Mouse (Mus musculus): Measurements from ENCODE around the gene Atp5s. TPM values are rescaled to one million over a fixed set of nuclear protein-coding genes. Genes with fewer than 3 reads are reported as not detected.

Gene Atp5s
- total and polyA plus RNA-seq, 3 experiments = 8.2 to 66.9 (median 15.9) TPM

DNA sequence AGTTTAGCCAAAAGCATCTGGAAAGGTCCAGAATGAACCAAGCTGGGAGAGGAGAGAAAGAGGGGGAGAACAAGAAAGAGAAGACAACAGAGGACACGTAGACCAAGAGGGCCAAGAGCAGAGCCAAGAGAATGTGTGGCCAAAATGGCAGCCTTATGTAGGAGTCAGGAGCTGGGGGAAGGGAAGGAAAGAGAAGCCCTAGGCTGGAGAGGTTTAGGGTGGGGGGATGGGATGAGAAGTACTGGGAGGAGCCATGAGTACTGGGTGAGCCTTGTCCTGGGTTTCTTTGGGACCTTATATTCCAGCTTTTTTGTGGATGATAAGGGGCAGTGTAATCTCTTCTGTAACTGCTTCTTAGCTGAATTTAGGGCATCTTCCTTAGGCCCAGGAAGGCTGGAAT lies 4.5 kb downstream of the Atp5s start:
- ATAC-seq (ENCODE audit: extremely low read depth, insufficient number of reproducible peaks, low FRiP score, poor library complexity, severe bottlenecking) (no peak), DNase-seq (ENCODE audit: low spot score) (no peak)
- Histone ChIP-seq H3K4me3 (ENCODE audit: low read depth, low read length) (no peak overlapping the region), H3K4me1 (ENCODE audit: insufficient read depth, low read depth, low read length) (peaks cover 26% of the 10 kb centered on the region), H3K27me3 (ENCODE audit: insufficient read depth, low read length) (no peaks in the 10 kb centered on the region), H3K9me3 (replicated peaks) (no peaks in the 10 kb centered on the region), H3K36me3 (replicated peaks) (peaks cover 32% of the 10 kb centered on the region)
- TF ChIP-seq GATA1 (IDR thresholded peaks at IDR 0.05; ENCODE audit: borderline replicate concordance, low read length) (no peak), TAL1 (conservative IDR thresholded peaks at IDR 0.05; ENCODE audit: low read depth, low read length) (no peak), GATA2 (IDR thresholded peaks at IDR 0.05; ENCODE audit: borderline replicate concordance, low read depth, low read length) (no peak), CTCF (IDR thresholded peaks at IDR 0.05; ENCODE audit: low read depth, low read length) (no peak), POLR2AphosphoS5 (IDR thresholded peaks at IDR 0.05; ENCODE audit: insufficient replicate concordance, low read depth, low read length) (no peak)

DNA sequence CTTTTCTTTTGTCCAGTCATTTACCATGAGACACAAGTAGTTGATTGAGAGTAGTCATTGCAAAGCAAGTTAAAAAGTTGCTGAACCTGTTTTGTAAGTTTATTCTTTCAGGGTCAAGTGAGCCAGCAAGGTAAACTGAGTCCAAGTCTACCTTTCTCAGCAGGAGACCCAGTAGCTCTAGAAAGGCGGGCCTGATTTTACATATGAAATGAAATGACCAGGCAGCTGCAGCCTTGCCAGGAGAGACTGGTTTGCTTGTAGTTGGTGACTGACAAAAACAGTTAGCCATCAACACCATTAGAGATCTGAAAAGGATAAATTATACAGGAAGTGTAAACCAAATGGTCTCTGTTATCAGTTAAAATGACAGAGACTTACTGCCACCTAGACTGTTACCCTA lies 5.6 kb downstream of the Atp5s start:
- ATAC-seq (ENCODE audit: extremely low read depth, insufficient number of reproducible peaks, low FRiP score, poor library complexity, severe bottlenecking) (no peak), DNase-seq (ENCODE audit: low spot score) (no peak)
- no peak for TF ChIP-seq TAL1 (conservative IDR thresholded peaks at IDR 0.05; ENCODE audit: low read depth, low read length)
- TF ChIP-seq GATA1 (IDR thresholded peaks at IDR 0.05; ENCODE audit: borderline replicate concordance, low read length) = no peak
- TF ChIP-seq GATA2 (IDR thresholded peaks at IDR 0.05; ENCODE audit: borderline replicate concordance, low read depth, low read length) = no peak
- TF ChIP-seq CTCF (IDR thresholded peaks at IDR 0.05; ENCODE audit: low read depth, low read length) = no peak
- TF ChIP-seq POLR2AphosphoS5 (IDR thresholded peaks at IDR 0.05; ENCODE audit: insufficient replicate concordance, low read depth, low read length) = no peak
- Histone ChIP-seq H3K4me3 (ENCODE audit: low read depth, low read length) (no peak overlapping the region), H3K4me1 (ENCODE audit: insufficient read depth, low read depth, low read length) (peaks cover 20% of the 10 kb centered on the region), H3K9me3 (replicated peaks) (no peaks in the 10 kb centered on the region), H3K36me3 (replicated peaks) (peaks cover 37% of the 10 kb centered on the region), H3K27me3 (ENCODE audit: insufficient read depth, low read length) (no peaks in the 10 kb centered on the region)

DNA sequence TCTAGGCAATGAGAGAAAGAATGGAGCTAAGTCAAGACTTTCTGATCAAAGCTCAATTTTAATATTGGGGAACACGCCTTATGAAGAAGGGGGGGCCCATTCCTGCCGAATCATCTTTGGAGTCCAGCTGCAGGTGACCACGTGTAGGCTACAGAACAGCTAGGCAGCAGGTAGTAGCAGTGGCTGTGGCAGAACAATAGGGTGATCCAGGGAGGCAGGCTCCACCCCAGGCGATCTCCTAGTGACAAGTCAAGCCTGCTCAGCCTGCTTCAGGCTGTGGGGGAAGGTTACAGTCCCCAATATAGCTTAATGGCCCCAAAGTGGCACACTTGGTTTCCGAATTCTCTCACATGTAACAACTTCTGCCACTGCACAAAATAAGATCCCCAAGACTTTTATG lies 7.5 kb downstream of the Atp5s start:
- no peak for DNase-seq (ENCODE audit: low spot score)
- Histone ChIP-seq H3K27me3 (ENCODE audit: insufficient read depth, low read length) (no peaks in the 10 kb centered on the region), H3K36me3 (replicated peaks) (peaks cover 35% of the 10 kb centered on the region), H3K9me3 (replicated peaks) (no peaks in the 10 kb centered on the region), H3K4me3 (ENCODE audit: low read depth, low read length) (no peak overlapping the region), H3K4me1 (ENCODE audit: insufficient read depth, low read depth, low read length) (peaks cover 12% of the 10 kb centered on the region)
- ATAC-seq (ENCODE audit: extremely low read depth, insufficient number of reproducible peaks, low FRiP score, poor library complexity, severe bottlenecking) = no peak
- TF ChIP-seq GATA1 (IDR thresholded peaks at IDR 0.05; ENCODE audit: borderline replicate concordance, low read length) (no peak), GATA2 (IDR thresholded peaks at IDR 0.05; ENCODE audit: borderline replicate concordance, low read depth, low read length) (no peak), POLR2AphosphoS5 (IDR thresholded peaks at IDR 0.05; ENCODE audit: insufficient replicate concordance, low read depth, low read length) (no peak), TAL1 (conservative IDR thresholded peaks at IDR 0.05; ENCODE audit: low read depth, low read length) (no peak), CTCF (IDR thresholded peaks at IDR 0.05; ENCODE audit: low read depth, low read length) (no peak)

DNA sequence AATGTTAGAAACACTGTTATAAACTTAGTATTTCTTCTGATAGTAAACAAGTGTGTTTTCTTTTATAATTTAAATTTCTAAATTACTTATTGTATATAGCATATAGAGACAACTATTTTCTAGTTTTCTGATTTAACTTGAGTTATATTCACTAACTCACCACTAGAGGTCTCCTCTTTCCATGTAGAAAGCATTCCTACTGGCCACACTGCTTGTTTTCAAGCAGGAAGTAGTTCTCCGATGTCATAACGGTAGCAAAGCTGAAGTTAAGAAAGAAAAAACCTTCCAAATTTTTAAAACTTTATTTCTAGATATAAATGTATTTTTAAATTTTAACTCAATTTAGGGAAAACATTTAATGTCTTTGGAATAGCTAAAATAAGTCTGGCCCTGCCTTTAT lies 8.8 kb downstream of the Atp5s start:
- DNase-seq (ENCODE audit: low spot score) (peak; percentile 55), ATAC-seq (ENCODE audit: extremely low read depth, insufficient number of reproducible peaks, low FRiP score, poor library complexity, severe bottlenecking) (peak; percentile 75)
- TF ChIP-seq POLR2AphosphoS5 (IDR thresholded peaks at IDR 0.05; ENCODE audit: insufficient replicate concordance, low read depth, low read length) (no peak), TAL1 (conservative IDR thresholded peaks at IDR 0.05; ENCODE audit: low read depth, low read length) (no peak), CTCF (IDR thresholded peaks at IDR 0.05; ENCODE audit: low read depth, low read length) (no peak), GATA1 (IDR thresholded peaks at IDR 0.05; ENCODE audit: borderline replicate concordance, low read length) (no peak), GATA2 (IDR thresholded peaks at IDR 0.05; ENCODE audit: borderline replicate concordance, low read depth, low read length) (no peak)
- H3K4me1 ChIP-seq (ENCODE audit: insufficient read depth, low read depth, low read length) = peaks cover 12% of the 10 kb centered on the region
- H3K9me3 ChIP-seq (replicated peaks) = no peaks in the 10 kb centered on the region
- no peak overlapping the region for H3K4me3 ChIP-seq (ENCODE audit: low read depth, low read length)
- no peaks in the 10 kb centered on the region for H3K27me3 ChIP-seq (ENCODE audit: insufficient read depth, low read length)
- peaks cover 26% of the 10 kb centered on the region for H3K36me3 ChIP-seq (replicated peaks)

DNA sequence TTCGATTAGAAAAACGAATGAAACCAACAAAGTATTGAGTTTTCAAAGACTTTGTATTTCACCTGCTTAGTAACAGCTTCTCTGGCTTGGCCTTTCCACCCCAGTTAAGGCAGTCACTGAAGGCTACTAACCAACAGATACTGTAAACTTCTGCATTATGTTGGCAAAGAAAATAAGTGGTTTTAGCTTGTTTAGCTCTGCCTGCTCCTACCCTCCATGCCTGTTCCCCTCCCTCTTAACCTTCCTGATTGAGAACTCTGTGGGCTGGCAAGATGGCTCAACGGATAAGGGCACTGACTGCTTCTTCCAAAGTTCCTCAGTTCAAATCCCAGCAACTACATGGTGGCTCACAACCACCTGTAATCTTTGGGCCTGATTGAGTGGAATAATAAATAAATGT lies 9.2 kb downstream of the Atp5s start:
- no peaks in the 10 kb centered on the region for H3K27me3 ChIP-seq (ENCODE audit: insufficient read depth, low read length)
- TF ChIP-seq CTCF (IDR thresholded peaks at IDR 0.05; ENCODE audit: low read depth, low read length) (no peak), POLR2AphosphoS5 (IDR thresholded peaks at IDR 0.05; ENCODE audit: insufficient replicate concordance, low read depth, low read length) (no peak)
- no peak for DNase-seq (ENCODE audit: low spot score)
- H3K4me3 ChIP-seq (ENCODE audit: low read depth, low read length) = no peak overlapping the region
- H3K9me3 ChIP-seq (replicated peaks) = no peaks in the 10 kb centered on the region
- peaks cover 12% of the 10 kb centered on the region for H3K4me1 ChIP-seq (ENCODE audit: insufficient read depth, low read depth, low read length)
- ATAC-seq (ENCODE audit: extremely low read depth, insufficient number of reproducible peaks, low FRiP score, poor library complexity, severe bottlenecking) = no peak
- peaks cover 23% of the 10 kb centered on the region for H3K36me3 ChIP-seq (replicated peaks)

DNA sequence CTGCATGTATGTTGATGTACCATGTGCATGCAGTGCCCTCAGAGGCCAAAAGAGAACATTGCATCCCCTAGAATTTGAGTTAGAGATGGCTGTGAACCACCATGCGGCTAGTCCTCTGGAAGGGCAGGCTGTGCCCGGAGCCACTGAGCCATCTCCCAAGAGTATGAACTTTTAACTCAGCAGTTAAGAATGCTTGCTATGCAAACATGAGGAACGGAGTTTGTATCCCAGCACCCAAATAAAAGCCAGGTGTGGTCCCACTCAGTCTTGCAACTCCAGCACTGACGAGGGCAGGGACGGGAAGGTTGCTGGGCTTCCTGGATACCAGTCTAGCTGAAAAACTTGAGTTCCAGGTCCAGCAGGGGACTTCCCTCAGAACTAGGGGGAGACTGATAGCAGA lies 17.2 kb downstream of the Atp5s start:
- TF ChIP-seq POLR2AphosphoS5 (IDR thresholded peaks at IDR 0.05; ENCODE audit: insufficient replicate concordance, low read depth, low read length) (no peak), TAL1 (conservative IDR thresholded peaks at IDR 0.05; ENCODE audit: low read depth, low read length) (no peak), GATA1 (IDR thresholded peaks at IDR 0.05; ENCODE audit: borderline replicate concordance, low read length) (no peak), CTCF (IDR thresholded peaks at IDR 0.05; ENCODE audit: low read depth, low read length) (no peak), GATA2 (IDR thresholded peaks at IDR 0.05; ENCODE audit: borderline replicate concordance, low read depth, low read length) (no peak)
- no peaks in the 10 kb centered on the region for H3K9me3 ChIP-seq (replicated peaks)
- DNase-seq (ENCODE audit: low spot score) = no peak
- no peaks in the 10 kb centered on the region for H3K27me3 ChIP-seq (ENCODE audit: insufficient read depth, low read length)
- H3K36me3 ChIP-seq (replicated peaks) = peaks cover 29% of the 10 kb centered on the region
- no peak for ATAC-seq (ENCODE audit: extremely low read depth, insufficient number of reproducible peaks, low FRiP score, poor library complexity, severe bottlenecking)
- H3K4me3 ChIP-seq (ENCODE audit: low read depth, low read length) = no peak overlapping the region
- H3K4me1 ChIP-seq (ENCODE audit: insufficient read depth, low read depth, low read length) = no peaks in the 10 kb centered on the region; the same call in 1 of the 2 replicates

DNA sequence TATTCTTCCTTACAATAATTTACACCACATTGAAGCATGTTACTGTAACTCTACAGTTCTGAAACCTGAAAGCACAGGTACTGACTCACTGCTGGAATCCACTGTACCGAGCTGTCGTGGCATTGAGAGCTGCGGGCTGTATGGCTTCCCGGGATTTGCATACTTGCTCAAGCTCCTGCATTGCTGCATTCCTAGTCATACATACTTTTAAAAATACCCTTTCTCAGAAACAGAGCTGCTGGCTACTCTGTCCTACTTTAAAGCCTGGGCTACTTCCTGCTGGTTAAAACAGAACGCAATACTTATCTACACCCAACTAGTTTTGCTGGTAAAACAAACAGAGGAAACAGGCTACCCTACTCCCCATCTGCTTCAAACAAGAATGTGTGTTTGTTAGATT lies 19.4 kb downstream of the Atp5s start:
- Histone ChIP-seq H3K27me3 (ENCODE audit: insufficient read depth, low read length) (no peaks in the 10 kb centered on the region), H3K36me3 (replicated peaks) (peaks cover 29% of the 10 kb centered on the region), H3K9me3 (replicated peaks) (no peaks in the 10 kb centered on the region), H3K4me3 (ENCODE audit: low read depth, low read length) (no peak overlapping the region), H3K4me1 (ENCODE audit: insufficient read depth, low read depth, low read length) (no peaks in the 10 kb centered on the region; the same call in 1 of the 2 replicates)
- DNase-seq (ENCODE audit: low spot score) (no peak), ATAC-seq (ENCODE audit: extremely low read depth, insufficient number of reproducible peaks, low FRiP score, poor library complexity, severe bottlenecking) (no peak)
- TF ChIP-seq CTCF (IDR thresholded peaks at IDR 0.05; ENCODE audit: low read depth, low read length) (no peak), GATA2 (IDR thresholded peaks at IDR 0.05; ENCODE audit: borderline replicate concordance, low read depth, low read length) (no peak)
